Mouse (Mus musculus): Measurements from ENCODE around the gene Tmtc2. TPM values are rescaled to one million over a fixed set of nuclear protein-coding genes. Genes with fewer than 3 reads are reported as not detected.

The Tmtc2 gene
- total RNA-seq, 2 experiments from 2014 or later, result 16.0 to 19.7 TPM

DNA sequence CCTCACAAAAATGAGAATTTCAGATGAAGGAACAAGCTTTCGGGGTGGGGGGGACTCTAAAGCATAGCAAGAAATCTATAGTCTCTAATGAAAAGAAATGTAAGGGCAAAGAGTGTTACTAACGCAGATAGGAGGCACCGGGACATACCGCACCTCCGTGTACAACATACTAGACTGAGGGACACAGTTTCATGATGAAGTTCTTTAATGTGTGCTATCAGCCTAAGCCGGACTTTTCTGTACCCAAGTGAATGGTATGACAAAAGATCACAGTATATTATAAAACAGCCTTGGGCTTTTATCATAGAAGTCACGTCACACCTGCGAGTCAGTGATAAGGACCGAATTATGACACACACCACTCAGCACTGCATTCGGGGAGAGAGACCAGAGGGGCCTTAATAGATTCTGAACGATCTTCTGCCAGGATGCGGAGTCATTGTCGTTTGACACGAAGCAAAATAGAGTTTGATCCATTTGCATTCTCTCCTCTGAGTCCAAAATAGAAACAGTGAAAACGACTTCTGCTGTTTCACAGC, 156.3 kb downstream of the Tmtc2 start:
- DNase-seq (ENCODE audit: low spot score in 2 of 2), result no peak

DNA sequence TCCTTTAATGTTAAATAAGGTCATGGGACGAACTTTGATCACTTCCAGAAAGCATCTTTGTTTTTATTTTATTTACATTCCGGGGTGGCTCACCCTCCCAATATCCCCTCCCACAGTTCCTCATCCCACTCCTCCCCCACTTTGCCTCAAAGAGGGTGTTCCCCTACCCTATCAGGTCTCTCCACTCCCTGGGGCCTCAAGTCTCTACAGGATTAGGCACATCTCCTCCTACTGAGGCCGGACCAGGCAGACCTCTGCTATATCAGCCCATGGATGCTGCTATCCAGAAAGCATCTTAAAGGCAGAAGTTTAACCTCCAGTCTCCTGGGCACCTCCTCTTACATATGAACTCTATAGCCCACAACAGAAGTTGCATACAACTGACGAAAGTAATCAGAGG, 157.7 kb downstream of the Tmtc2 start:
- no peak for DNase-seq (ENCODE audit: low spot score in 2 of 2)

DNA sequence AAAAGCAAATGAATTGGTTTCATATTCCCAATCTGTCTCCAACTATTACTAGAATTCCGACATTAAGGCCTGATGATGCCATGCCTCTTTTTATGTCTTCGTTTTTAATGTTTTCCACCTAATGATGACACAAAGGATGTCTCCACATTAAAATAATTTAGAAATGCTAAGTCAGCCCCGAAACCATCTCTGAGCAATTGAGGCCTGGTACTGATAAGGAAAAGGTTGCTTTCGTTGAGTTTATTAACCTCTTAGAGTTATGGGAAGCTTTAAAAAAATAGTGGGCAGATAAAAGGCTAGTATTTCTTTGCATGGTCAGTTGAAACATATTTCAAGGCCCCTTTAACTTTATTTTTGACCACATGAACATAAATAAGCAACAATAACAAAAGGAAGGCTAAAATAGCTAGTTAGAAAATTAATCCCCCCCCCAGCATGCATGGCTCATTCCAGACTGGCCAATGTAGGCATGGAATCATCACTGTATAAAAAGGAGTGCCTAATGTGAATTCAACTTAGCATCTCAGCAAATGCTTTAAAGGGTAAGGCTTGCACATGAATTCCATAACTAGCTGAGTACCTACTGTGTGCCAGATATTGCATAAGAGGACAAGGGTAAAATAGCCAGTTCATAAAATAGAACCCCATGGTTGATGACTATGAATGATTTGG, 168.3 kb downstream of the Tmtc2 start:
- no peak for DNase-seq (ENCODE audit: low spot score in 2 of 2)

DNA sequence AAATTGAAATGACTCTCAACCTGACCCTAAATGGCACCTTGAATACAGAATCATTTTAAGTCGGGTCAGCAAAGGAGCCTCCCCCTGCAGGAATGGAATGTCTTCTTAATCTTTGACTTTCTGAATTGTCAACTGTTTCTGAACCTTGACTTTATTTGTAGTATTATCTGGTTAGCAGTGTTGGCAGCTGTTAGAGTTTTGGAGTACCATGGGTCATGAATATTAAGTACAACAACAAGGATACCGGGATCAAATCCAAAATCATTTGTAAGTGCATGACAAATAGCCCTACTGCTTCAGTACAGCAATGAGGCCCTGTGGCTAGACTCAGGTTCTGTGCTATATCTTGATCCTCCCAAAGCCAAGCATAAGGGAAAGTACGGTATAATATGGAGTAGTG, 170.3 kb downstream of the Tmtc2 start:
- DNase-seq (ENCODE audit: low spot score in 2 of 2), result no peak

DNA sequence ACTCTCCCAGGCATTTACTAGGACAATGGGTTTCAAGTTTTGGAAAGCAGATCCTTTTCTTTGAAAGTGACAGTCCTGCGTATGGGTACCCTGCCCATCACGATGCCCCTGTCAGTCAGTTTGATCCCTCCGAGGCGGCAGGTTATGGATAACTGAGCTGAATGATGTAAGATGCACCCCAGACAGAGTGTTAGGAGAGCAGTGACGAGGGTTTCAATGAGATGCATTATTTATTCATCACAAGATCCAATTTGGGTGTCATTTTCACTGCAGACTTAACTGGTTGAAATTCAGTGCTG, 171.8 kb downstream of the Tmtc2 start:
- no peak for DNase-seq (ENCODE audit: low spot score in 2 of 2)

DNA sequence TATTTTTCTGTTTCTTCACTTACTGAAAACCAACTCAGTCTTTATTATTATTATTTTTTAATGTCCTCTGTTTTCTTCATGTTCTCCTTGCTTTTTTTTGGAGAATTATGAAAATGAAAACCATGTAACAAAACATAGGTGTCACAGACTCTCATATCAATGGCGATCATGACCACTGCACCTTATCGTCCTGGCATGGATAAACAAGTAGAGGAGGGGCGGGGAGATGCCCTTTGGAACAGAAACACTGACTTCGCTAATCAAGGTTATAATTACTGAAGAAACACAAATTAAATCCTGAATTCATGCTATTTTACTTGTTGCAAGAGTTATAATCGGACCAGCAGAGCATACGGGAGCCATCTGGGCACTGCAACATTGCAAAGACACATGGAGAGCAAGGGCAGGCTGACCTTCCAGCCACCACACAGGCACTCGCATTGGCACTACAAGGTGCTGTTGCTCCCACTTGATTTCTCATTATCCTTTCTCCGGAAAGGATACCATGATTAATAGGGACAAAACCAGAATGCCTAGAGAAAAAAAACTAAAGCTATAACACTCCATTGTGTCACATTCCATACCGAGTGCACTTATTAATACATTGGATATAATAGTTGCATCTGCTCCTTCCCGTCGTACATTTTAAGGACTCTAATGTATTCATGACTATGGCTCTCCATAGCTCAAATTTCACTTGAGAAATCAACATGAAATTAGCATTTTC, 172.3 kb downstream of the Tmtc2 start:
- no peak for DNase-seq (ENCODE audit: low spot score in 2 of 2)

DNA sequence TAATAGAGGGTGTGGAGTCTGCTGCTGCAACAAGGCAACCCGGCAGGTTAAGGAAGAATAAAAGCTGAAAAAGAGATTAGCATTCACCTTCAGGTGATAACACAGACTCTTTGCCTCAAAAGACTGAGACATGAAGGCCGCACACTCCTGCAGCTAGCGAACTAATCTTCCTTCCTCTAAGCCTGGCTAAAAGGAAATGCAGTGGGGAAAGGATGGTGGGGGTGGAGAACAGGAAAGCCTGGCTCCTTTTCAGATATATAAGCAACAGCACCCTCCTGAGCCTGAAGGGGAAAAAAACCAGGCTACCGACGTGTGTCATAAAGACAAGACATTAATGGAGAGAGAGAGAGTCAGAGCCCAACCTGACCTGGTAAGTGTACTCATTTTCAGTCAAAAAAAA, 174.9 kb downstream of the Tmtc2 start:
- DNase-seq (ENCODE audit: low spot score in 2 of 2), result no peak

DNA sequence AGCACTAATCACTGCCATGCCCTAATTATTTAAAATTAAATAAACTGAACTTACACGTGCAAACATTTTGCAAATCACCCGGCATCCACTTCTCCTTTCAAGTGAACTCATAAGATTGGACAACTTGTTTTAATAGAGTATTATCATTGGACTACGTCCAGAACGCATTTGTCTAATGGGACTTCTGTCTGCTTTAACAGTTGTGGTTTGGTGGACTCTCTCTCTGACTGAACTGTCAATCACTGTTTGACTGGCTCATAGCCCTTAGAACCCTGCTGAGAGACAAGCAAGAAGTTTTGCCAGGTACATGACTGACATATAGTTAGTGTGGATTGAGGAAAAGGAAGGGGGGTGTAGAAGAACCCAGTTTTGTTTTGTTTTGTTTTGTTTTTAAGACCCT, 190.2 kb downstream of the Tmtc2 start:
- no peak for DNase-seq (ENCODE audit: low spot score in 2 of 2)

DNA sequence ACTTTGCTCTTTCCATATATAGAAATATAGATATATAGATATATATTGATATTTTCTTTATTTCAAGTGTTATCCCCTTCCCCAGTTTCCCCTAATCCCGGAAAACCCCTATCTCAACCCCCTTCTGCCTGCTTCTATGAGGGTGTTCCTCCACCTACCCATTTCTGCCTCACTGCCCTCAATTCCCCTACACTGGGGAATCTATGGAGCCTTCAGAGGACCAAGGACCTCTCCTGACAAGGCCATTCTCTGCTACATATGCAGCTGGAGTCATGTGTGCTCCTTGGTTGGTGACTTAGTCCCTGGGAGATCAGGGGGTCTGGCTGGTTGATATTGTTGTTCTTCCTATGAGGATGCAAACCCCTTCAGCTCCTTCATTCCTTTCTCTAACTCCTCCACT, 192.5 kb downstream of the Tmtc2 start:
- DNase-seq (ENCODE audit: low spot score in 2 of 2), result no peak

DNA sequence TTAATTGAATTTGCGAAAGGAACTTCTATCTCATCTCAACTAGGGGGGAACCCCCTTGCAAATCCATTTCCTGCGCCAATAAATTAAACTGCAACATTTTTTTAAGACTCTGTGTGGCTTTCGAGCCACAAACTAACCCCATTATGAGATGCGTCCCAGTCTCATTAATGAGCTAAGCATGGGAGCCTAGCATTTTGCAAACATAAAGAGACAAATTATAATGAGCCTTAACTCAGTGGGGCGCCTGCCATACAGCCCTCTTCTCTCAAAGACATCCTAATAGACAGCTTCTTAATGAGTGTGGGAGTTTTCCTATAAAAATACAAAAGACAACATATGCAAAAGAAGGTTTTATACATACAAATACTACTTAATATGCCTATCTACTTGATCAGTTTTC, 193.0 kb downstream of the Tmtc2 start:
- no peak for DNase-seq (ENCODE audit: low spot score in 2 of 2)

DNA sequence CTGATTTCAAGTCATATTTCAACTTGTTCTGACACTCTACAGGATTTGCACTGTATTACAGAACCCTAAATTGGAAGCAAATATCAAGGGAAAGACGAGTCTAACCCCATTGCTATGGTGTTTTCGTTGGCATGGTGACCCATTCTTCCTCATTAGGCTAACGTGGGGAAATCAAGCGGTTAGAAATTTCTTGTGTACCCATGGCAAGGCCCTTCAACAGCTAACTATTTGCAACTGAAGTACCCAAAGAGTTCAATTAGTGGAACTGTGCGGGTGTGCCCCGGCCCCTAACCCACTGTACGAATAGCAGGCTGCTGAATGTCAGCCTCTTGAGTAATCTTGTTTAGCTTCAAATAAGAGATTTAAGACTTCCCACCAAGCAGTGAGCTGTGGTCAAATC, 193.7 kb downstream of the Tmtc2 start:
- no peak for DNase-seq (ENCODE audit: low spot score in 2 of 2)

DNA sequence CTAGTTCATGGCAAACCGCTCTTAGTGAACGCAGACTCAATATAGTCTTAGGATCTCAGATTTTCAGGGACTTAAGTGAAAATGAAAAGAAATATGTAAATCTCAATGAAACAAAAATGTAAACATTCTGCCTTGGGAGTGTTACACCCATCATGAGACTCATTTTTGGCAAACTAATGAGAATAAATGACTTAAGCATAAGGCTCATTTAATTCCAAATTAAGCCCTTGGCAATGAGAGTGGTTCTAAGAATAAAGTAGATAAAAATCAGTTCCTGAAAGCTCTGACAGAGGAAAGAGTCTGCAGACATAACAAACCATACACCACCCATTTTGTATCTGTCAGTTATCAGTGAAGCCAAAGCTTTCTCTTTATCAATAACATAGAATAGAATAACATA, 196.5 kb downstream of the Tmtc2 start:
- DNase-seq (ENCODE audit: low spot score in 2 of 2), result no peak

DNA sequence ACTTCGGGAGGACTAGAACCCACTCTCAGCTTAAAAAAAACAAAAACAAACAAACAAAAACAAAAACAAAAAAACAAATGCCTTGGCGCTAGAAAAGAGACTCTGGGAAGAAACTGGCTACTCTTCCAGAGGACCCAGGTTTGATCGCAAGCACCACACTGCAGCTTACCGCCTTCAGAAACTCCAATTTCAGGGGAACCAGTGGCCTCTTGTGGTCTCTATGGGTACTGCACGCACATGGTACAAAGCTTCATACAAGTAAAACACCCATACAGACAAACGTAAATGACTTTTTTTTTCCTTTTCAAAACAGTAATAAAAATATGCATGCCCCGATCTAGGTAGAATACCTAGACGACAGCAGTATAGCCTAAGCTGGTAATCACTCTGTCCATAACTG, 201.0 kb downstream of the Tmtc2 start:
- no peak for DNase-seq (ENCODE audit: low spot score in 2 of 2)

DNA sequence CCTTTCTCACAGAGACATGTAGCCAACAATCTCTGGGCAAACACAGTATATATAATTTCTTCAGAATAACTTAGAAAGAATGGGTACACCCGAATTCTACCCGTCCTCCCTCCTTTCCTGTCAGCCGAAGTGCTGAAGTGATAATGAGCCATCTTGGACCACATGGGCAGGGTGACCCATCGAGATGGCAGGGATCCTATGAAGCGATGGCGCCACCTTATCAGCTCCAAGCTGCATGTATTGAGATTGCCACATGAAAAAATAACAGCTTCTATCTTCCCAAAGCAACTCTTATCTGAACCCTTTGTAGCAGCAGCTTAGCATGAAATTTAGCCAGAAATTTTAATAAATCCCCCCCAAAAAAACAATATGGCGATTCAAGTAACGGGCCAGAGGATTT, 206.0 kb downstream of the Tmtc2 start:
- DNase-seq (ENCODE audit: low spot score in 2 of 2), result no peak

DNA sequence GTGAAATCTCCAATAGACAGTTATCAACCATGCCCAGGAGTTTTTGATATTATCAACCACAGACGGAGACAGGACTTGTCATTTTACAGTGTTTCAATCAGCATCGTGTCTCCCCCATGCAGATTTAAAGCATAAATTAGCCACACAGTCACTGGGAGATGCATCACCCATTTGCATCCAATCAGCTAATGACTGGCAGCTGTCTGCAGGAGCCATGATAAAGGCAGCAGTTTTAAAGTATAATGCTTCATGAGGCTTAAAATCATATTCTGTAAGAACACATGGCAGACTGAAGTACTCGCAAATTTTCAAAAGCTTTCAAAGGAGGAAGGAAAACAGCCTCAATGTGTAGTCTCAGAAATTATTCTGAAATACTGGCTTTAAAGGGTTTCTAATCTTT, 209.8 kb downstream of the Tmtc2 start:
- DNase-seq (ENCODE audit: low spot score in 2 of 2), result no peak

DNA sequence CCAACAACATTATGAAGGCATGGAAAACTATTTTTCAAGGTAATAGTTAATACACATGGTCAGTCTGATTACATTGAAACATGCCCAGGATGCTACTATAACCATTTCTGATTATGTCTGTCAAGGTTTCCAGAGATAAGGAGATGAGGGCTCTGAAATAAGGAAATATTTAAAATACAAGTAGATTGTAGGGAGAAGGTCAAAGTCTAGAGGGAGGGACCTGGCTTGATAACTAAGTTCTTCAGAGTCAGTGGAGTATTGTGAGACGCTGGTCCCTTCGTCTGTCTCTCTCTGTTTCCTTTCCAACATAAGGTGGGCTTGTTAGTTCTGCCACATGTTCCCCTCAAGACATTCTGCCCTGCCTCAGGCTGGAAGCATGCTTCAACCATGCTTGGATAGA, 223.9 kb downstream of the Tmtc2 start:
- no peak for DNase-seq (ENCODE audit: low spot score in 2 of 2)

DNA sequence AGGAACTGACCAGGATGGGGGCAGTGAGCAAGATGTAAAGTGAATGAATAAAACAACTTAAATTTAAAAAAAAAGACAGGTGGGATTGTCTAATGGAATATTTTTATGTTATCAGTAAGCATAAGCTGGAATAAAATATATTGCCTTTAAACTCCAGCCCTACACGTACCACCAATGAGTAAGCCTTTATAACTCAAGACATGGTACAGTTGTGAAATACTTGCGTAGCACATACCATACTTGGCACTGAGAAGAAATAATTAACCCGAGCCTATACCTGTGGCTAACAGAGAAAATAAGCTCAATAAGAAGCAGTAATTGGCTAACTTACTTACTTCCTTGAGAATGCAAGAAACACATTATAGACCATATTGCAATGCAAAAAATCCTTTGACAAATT, 228.3 kb downstream of the Tmtc2 start:
- no peak for DNase-seq (ENCODE audit: low spot score in 2 of 2)

DNA sequence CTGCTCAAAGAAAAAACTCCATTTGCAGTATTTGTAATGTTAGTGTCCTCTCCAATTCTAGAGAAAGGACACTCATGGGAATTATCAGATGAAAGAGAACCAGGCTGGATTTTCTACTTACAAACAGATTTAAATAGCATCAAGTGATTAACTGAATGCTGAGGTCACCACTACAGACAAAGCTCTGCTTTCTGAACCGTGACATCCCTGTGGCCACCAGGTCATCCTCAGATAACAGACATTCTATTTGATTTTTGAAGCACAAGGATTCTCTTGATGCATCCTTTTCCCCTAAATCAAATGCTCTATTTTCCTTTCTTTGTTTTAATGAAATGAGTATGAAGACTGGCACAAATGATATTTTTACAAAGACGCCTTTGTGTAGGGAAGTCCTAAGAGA, 241.4 kb downstream of the Tmtc2 start:
- DNase-seq (ENCODE audit: low spot score in 2 of 2), result no peak

DNA sequence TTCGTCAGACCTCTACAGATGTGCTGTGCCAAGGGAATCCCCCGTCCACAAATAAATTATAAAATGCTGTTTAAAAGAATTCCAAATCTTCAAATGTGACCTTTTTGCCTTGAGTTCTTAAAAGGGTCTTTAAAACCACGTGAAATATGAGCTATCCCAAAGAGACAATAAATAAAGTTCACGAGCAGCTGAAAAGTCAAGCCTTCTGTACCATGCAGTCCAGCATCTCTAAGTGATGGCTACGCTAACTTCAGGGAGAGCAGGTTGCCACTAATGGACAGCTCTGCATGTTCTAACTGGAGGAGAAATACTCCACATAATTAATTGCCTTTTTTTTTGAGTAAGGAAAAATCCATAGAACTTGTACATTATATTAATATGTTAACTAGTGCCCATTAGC, 243.9 kb downstream of the Tmtc2 start:
- no peak for DNase-seq (ENCODE audit: low spot score in 2 of 2)

DNA sequence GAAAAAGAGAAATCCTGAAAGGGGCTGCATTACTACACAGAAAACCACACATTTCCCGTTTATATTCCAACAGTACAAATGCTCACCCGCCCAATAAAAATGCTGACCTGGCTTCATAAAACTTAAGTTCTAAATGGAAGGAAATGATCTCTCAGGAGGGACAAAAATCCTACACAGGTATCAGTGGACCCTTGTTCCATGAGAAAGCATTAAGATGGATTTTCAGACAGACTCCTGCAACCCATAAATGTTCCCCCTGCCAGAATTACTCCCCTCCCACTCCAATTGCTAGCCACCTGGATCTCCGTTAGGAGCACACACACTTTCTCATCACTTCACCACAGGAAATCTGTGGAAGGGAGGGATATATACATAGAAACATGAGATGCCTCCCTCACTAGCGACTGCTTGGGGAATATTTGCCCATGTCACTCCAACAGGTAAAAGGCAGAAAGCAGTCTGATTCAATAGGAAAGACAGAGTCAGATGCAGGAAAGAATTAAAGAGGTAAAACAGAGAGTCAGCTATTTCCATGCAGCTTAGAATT, 250.5 kb downstream of the Tmtc2 start:
- no peak for DNase-seq (ENCODE audit: low spot score in 2 of 2)

DNA sequence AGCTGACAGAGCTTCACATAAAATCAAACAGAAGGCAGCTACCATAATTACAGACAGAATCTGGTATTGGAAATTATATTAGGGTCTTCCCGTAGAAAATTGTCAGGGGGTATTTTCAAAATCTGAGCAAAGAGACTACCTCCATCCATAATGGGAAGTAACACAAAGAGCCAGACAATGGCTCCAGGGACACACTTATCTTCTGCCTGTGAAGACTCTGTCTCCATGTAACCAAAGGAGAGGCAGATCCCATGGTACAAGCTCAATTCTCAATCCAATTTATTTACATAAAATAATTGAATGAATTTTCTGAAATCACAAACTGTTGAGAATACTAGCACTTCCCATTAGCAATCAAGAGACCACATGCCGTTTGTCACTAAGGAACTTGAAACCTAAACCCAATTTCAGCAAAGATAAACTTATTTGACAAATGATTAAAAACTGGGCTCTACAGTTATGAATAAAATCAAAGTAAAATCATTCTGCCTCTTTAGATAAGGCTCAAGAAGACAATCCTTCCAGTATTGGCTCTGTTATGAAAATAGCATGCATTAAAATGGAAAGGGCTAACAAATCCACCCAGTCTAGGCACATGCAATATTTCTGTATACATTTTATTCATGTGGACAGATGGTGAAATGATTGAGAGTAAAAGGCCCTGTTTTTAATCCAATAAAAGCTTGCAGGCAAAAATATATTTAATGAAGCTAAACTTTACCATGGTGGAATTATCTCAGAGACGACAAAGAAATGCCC, 254.8 kb downstream of the Tmtc2 start:
- DNase-seq (ENCODE audit: low spot score in 2 of 2), result no peak

DNA sequence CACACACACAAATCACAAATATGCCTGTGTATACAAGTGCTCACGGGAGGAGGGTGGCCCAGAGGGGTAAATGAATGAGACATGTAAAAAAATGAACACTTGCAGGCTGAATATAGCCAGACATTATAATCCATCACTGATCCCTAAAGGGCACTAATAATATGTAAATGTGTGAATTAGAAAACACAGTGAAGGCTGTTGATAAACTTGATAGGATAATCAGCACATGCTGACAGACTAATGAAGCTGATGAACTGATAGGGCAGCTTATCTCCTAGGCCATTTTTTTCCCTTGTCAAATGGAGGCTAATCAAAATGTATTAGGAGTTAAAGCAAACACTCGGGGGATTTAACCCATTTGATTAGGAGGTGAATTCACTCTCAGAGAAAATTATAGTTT, 255.4 kb downstream of the Tmtc2 start:
- DNase-seq (ENCODE audit: low spot score in 2 of 2), result no peak
